Mouse (Mus musculus): ENCODE results near the gene Bex1. TPM values are rescaled to one million over a fixed set of nuclear protein-coding genes. Genes with fewer than 3 reads are reported as not detected.

The Bex1 gene
- polyA plus RNA-seq, 1 experiment from 2014 or later, result 163 TPM

Small RNA genes lying within 50 kb of the gene (microRNA-seq; reads per million reads assigned to microRNA genes)
- not detected for gene Mir6383

Other genes with a start within 250 kb of the Bex1 start
- 117 TPM in 2 replicates for gene Arxes2, start 221.7 kb downstream of the Bex1 start, polyA plus RNA-seq (2016; fragmentation: Nextera tagmentation; extraction: Ambion mirVana)
- gene Arxes1, start 182.1 kb downstream of the Bex1 start, polyA plus RNA-seq (2016; fragmentation: Nextera tagmentation; extraction: Ambion mirVana), result 41.6 and 45.7 TPM in 2 replicates
- 303 and 318 TPM in 2 replicates for gene Bex2, start 147.3 kb downstream of the Bex1 start, polyA plus RNA-seq (2016; fragmentation: Nextera tagmentation; extraction: Ambion mirVana)
- not detected in 2 replicates for gene Nxf3, start 130.3 kb downstream of the Bex1 start, polyA plus RNA-seq (2016; fragmentation: Nextera tagmentation; extraction: Ambion mirVana)
- gene Bex4, start 76.5 kb downstream of the Bex1 start, polyA plus RNA-seq (2016; fragmentation: Nextera tagmentation; extraction: Ambion mirVana), result 88.7 and 106 TPM in 2 replicates
- gene Tceal8, start 43.2 kb downstream of the Bex1 start, polyA plus RNA-seq (2016; fragmentation: Nextera tagmentation; extraction: Ambion mirVana), result 178 and 192 TPM in 2 replicates
- gene Tceal5, start 11.6 kb downstream of the Bex1 start, polyA plus RNA-seq (2016; fragmentation: Nextera tagmentation; extraction: Ambion mirVana), result 3.1 and 3.4 TPM in 2 replicates
- 0.70 TPM in 2 replicates for gene Tceal7, start 734 bp downstream of the Bex1 start, polyA plus RNA-seq (2016; fragmentation: Nextera tagmentation; extraction: Ambion mirVana)
- gene Tceal9, start 29.6 kb upstream of the Bex1 start, polyA plus RNA-seq (2016; fragmentation: Nextera tagmentation; extraction: Ambion mirVana), result 328 and 332 TPM in 2 replicates
- gene Bex3, start 54.7 kb upstream of the Bex1 start, polyA plus RNA-seq (2016; fragmentation: Nextera tagmentation; extraction: Ambion mirVana), result 627 and 636 TPM in 2 replicates

Data from midbrain, embryonic 10.5 days (tissue).